Mouse (Mus musculus) frontal cortex, adult 2 months (tissue): Measurements from ENCODE around the gene Myl6b. TPM values are rescaled to one million over a fixed set of nuclear protein-coding genes. Genes with fewer than 3 reads are reported as not detected.
"Not testable (repeated sequence)": the region's sequence is repeated elsewhere in the genome, so short reads cannot be mapped to it uniquely, and the experiment has no call there.

ENCODE experiments used
- DNase-seq, 2 experiments: peaks; one replicate each; pipeline ENCODE4 v3.0.0; 2022; ENCODE audit warnings: low spot score in 1 of 2; ENCODE audit errors: extremely low spot score in 1 of 2
- polyA plus RNA-seq: library from polyadenylated mRNA; depleted of rRNA; stranded (reverse); fragments of >200 nt; gene quantifications from 2 replicates; pipeline ENCODE4 v1.2.3, GENCODE M21; 2012

Gene Myl6b
- polyA plus RNA-seq, 1 experiment, result 24.7 TPM

GRCm38 (mm10) chr10:128494667-128495245 lies 3.7 kb downstream of the Myl6b start:
- DNase-seq, result no peak

DNA sequence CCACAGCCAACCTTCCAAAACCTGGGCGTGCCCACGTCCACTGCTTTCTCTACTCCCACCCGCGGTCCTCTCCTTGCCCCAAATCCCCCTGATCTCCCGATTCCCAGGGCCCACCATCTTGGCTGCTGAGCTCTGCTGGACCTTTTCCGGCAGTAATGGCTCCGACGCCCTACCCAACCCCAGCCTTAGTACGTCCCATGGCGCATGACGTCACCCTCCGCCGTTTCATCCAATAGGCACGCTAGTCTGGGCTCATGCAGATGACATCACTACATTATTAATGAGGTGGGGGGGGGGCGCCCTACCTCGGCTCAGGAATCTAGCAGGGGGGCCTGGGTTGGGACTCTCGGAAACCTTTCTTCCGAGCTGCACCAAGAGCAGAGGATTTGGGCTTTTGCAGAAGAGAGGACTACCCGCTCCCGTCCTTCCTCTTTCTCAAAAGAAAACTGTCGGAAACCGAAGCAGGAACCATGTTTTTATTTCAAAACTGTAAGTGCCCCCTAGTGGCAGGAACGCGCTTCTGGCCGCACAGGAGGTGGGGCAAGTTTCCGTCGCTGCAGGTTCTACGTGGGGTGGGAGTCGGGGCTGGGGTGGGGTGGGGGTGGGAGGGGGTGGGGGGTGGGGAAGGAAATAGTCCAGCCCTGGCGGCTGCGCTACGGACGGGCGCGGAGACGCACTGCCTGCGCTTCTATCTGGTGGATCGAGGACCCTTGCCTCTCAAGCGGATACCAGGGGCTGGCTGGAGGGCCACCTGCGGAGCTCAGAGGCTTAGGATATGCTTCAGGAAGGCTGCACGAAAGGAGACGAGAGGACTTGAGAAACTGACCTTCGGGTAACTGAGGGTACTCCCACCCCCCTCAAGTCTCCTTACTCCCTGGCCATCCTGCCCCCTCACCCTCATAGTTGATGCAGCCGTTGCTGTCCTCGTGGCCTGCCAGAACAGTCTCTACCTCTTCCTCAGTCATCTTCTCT lies 4.5 kb downstream of the Myl6b start, which contains the start of gene Myl6:
Myl6 (minus strand) TSS at position 451 of the 972 bp plus-strand sequence.
- DNase-seq, result peak; percentile 96 to 99

DNA sequence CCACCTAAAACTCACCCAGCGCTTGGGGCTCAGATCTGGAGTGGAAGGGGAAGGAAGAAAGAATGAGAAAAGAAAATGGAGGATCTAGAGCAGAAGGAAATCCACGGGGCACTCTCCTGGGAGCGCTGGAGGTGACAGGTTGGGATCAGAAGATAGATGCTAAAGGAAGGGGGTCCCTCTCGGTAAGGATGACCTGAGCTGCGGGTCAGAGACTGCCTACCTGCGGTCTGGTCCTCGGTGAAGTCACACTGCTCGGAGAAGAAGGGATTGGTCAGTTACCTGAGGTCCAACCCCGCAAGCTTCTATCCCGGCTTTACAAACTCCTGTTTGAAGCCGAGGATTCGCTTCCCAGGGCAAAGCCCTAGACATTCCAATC lies 5.2 kb downstream of the Myl6b start:
- peak in 1 of 2 experiments; percentile 27 for DNase-seq

- DNase-seq, result peak in 1 of 2 experiments; percentile 66
These were observed 5.7 kb downstream of the Myl6b start for GRCm38 (mm10) chr10:128492633-128493311.

DNA sequence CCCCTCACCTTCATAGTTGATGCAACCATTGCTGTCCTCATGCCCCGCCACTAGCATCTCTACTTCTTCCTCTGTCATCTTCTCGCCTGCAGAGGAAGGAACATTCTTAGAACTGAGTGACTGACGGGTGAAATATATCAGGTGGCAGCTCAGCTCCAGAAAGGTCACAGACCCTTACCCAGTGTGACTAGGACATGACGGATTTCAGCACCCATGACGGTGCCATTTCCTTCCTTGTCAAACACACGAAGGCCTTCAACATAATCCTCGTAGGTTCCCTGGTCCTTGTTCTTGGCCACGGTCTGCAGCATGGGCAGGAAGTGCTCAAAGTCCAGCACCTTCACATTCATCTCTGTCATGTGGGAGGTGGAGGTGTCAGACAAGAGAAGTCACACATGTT lies 6.4 kb downstream of the Myl6b start:
- DNase-seq, result not testable (repeated sequence)

DNA sequence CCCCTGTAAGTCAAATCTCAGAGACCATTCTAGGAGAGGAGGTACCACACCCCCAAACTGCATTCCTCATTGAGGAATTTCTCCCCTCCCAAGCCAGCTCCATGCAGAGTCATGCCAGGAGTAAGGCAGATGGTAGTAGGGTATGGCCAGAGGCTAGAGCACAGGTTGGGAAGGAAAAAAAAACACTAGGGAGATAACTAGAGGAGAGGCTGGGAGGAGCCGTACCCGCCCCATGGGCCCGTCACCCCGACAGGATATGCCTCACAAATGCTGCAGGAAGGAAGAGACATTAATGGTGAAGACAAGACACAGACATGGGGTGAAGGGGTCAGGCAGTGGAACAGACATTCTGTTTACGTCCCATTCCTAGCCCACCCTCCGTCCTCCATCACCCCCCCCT lies 7.0 kb downstream of the Myl6b start:
- peak in 1 of 2 experiments; percentile 41 for DNase-seq

DNA sequence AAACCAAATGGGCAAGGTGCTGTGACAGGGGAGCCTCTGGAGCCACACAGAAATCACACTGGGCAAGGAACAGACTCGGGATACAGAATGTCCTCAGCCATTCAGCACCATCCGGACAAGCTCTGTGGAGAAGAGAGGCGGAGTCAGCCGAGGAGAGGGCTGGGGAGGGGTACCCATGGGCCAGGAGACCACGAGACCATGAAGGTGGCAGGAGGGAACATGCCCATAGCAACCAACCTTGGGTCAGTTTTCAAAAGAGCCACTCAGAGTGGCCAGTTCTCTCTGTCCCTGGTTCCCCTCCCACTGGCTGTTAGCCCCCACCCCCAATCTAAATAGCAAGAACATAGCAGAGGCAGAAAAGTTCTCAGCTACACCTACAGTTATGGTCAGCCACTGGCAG lies 7.6 kb downstream of the Myl6b start:
- DNase-seq, result no peak

DNA sequence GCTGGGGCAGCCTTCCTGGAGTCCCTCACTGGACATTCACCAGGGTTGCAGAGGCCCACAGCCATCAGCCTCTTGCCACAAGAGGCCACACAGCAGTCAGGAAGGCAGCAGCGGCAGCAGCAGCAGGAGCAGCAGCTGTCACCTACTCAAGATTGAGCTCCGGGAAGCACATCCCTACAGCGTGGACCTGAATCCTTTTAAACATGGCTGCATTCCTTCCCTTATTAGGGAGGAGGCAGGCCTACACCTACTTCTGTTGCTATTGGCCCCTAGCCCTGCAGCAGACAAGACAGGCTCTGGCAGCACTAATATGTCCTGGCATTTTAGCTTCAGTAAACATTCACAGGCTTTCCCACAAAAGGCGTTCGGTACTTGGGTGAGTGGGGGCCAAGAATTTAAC lies 8.3 kb downstream of the Myl6b start:
- DNase-seq, result no peak

DNA sequence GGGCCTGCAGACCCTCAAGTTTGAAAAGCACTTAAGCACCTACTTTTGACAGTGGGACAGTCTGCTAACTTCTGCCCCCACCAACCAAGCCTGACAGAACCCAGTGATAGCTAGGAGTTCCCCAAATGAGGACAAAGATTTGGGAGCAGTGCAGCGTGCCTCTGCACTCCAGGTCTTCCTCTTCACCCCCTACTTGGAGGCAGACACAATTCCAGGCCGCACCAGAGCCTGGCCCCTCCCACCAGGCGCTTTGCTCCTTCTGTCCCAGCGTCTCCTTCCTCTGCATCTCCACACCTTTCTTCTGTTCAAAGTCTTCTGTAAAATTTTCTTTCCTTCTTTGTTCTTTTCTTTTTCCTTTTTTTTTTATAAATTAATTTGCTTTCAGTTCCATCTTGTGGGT lies 8.7 kb downstream of the Myl6b start:
- DNase-seq, result no peak

DNA sequence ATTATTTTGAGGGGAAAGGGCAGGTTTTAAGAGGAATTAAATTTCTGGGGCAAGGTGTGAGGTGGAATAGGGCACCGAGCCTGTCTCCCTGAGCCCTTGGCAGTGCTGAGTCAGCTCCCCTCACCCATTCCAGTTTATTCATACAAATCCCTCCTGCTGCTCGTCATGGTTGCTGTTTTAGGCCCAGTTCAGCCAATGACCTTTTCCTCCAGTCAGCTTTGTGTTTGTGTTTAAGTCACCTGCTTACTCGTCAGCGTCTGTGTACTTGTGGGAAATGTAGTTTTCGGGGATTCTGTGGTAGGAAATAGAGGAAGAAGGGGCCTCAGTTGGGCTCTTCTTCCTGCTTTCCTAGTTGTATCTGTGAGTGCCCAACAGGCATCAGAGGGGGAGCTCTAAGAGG lies 9.1 kb downstream of the Myl6b start:
- DNase-seq, result no peak

GRCm38 (mm10) chr10:128488776-128489175 lies 9.7 kb downstream of the Myl6b start:
- DNase-seq, result no peak

DNA sequence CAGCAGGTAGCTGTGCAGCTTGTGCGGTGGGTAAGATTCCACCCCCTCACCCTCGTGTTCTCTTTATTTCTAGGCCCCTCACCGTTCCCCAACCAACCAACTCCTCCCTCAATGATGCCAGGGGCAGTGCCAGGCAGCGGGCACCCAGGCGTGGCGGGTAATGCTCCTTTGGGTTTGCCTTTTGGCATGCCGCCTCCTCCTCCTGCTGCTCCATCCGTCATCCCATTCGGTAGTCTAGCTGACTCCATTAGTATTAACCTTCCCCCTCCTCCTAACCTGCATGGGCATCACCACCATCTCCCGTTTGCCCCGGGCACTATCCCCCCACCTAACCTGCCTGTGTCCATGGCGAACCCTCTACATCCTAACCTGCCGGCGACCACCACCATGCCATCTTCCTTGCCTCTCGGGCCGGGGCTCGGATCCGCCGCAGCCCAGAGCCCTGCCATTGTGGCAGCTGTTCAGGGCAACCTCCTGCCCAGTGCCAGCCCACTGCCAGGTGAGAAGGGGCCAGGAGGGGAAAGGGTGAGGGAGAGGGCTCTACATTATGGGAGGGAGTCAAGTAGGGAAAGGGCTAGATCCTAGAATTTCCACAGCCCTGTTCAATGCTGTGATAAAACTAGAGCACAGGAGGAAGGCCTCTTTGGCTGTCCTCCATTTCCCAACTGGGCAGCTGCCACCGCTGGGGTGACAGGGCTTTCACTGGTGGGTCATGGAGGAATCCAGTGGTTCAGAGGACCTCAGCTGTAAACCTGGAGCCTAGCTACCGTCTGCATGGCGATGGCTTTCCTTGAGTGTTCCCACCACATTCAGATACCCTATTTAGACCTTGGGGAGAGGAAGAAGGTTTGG lies 10.4 kb downstream of the Myl6b start:
- no peak for DNase-seq

- DNase-seq, result no peak
These were observed 12.1 kb downstream of the Myl6b start for GRCm38 (mm10) chr10:128486370-128486769.

DNA sequence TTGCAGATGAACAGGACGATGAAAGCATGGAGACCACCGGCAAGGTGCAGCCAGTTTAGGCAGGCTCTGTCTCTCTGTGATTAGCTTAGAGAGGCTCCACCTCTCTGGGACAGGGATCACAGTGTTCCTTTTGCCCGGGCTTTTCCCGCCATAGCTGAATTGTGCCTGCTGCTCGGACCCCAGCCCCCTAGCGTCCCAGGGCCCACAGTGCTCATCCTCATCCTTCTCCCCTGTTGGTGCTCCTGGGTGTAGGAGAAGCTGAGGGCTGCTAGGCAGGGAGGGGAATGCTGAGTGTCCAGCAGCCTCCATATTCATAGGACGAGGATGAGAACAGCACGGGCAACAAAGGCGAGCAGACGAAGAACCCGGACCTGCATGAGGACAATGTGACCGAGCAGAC lies 24.1 kb downstream of the Myl6b start:
- DNase-seq, result no peak

GRCm38 (mm10) chr10:128460270-128460630 lies 38.2 kb downstream of the Myl6b start:
- no peak for DNase-seq

- DNase-seq, result peak in 1 of 2 experiments; percentile 32
These were observed 38.8 kb downstream of the Myl6b start for GRCm38 (mm10) chr10:128459409-128460269.

- peak in 1 of 2 experiments; percentile 80 for DNase-seq
These were observed 39.6 kb downstream of the Myl6b start, which contains the start of gene Smarcc2 for GRCm38 (mm10) chr10:128458719-128459408. Smarcc2 (plus strand) TSS chr10:128459248.

GRCm38 (mm10) chr10:128458348-128458718 lies 40.2 kb downstream of the Myl6b start:
- peak; percentile 72 to 98 for DNase-seq

- DNase-seq, result no peak
These were observed 40.8 kb downstream of the Myl6b start for GRCm38 (mm10) chr10:128457676-128458075.
